Mouse (Mus musculus): ENCODE measurements around the gene Ston2.
"Not testable (repeated sequence)": the region's sequence is repeated elsewhere in the genome, so short reads cannot be mapped to it uniquely, and the experiment has no call there.

Gene Ston2

GRCm38 (mm10) chr12:91789801-91790200 is 1.6 kb upstream of the Ston2 start:
- DNase-seq: peak; percentile 60

- not testable (repeated sequence) for DNase-seq
Observed at GRCm38 (mm10) chr12:91788446-91788845, 259 bp upstream of the Ston2 start.

DNA sequence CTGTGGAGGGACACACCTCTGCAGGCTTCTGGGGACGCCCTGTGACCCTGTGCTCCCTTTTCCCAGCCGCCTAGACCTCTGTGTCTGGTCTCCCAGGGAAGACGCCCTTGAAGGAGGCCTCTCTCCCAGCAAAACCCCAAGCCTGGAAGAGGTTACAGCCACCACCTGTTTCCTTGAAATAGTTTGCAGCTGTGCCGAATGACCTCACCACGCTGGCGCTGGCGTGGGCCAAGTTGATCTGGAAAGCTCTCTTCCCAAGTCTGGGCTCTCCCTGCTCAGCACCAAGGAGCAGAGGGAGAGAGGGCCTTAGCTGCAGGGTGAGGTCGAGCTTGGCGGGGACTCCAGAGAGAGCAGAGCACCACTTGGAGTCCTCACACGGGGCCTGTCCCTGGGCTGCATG is 1.8 kb downstream of the Ston2 start:
- DNase-seq: no peak

DNA sequence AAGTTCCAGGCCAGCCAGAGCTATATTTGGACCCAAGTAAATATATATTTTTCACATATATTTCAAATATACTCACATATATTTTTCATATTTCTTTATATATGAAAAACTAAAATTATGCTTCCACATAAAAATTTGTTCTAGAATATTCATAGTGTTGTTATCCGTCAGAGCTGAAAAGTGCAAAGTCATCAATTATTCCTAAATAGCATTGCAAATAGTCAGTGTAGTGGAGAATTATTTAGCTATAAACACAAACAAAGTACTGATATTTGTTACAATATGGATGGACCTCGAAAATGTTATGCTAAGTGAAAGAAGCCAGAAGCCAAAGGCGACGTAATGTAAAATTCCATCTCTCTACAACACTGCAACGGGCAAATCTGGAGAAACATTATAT is 6.8 kb downstream of the Ston2 start:
- no peak for DNase-seq

DNA sequence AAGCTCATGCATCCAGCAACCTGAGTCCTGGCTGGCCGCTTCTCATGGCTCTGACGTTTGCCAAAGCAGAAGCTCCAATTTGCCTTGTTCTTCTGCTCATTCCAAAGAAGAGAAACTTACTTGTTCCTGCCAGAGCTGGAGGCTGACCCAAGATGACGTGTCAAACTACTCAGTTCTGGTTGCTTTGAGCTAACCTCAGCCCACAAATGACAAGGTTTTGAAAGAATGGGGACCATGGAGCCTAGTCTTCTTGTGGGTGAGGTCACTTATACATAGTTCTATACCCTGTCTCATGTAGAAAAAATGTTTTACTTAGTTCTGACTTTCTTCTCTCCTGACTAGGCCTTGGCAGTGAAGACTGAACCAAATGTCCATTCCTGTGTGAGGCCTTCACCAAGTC is 7.7 kb downstream of the Ston2 start:
- DNase-seq: no peak

DNA sequence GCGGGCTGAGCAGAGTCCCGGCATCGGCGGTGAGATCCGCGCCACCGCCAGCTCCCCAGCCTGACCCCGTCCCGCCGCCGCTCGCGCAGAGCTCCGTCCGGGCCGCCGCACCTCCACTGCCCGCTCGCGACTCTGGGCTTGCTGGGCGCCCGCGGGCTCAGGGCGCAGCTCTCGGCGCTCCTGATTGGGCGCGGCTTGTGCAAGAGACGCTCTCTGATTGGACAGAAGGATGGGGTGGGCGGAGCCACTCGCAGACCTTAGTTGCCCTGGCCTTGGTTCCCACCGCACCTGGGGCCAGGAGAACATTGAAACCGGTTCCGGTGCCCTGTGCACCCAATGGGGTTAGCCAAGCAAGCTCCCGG is 9.2 kb downstream of the Ston2 start:
- peak; percentile 80 for DNase-seq

- DNase-seq: peak; percentile 27
Observed at GRCm38 (mm10) chr12:91778211-91779003, 9.8 kb downstream of the Ston2 start.

- DNase-seq: no peak
Observed at GRCm38 (mm10) chr12:91776342-91776741, 11.8 kb downstream of the Ston2 start.

GRCm38 (mm10) chr12:91774811-91775284 is 13.3 kb downstream of the Ston2 start:
- DNase-seq: peak; percentile 53

- no peak for DNase-seq
Observed at GRCm38 (mm10) chr12:91768871-91769270, 19.3 kb downstream of the Ston2 start.

DNA sequence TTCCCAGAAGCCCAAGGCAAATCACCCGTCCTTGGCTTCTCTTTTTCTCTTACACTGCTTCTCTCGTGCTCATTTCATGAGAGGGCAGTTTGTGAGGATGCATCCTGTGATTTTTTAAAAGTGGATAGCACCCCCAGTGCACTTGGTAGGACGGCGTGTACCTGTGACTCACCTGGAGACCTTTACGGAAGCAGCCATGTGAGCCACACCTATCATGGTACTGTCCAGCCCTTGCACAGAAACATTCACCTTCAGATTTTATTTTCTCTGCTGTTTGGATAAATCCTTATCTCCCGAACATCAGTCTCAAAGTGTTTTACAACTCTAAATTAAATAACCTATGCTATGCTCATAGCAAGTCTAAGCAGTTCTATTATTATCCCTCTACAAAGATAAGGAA is 20.0 kb downstream of the Ston2 start:
- no peak for DNase-seq

DNA sequence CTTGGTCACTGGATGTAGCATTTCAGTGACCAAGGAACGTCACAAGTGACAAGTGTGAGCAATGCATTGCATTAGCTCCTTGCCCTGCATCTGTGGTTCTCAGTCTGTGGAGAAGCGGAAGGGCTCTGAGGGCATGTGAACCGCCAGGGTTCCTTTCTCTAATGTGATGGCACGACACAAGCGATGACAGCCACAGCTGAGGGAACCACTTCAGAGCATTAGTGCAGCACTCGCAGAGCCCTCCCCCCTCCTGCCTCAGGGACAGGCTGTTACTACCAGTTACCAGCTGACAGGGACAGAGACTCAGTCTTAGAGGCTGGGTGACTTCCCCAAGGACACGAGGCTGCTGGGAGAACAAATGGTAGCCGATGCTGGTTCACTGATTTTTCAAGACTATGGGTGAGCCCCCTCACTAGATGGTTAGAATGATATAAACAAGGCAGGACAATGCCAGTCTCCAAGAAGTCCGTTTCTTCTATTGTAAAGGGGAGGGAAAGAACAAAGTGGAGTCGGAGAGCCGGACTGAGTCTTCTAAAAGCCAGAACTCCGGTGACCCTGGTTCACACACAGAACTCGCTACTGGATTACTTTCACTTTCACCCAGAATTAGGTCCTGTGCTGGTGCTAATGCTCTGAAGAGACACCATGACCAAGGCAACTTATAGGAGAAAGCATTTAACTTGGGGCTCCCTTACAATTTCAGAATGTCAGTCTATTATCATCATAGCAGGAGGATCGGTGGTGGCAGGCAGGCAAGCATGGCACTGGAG is 21.7 kb downstream of the Ston2 start:
- DNase-seq: peak; percentile 87

- DNase-seq: no peak
Observed at GRCm38 (mm10) chr12:91765504-91765903, 22.7 kb downstream of the Ston2 start.

DNA sequence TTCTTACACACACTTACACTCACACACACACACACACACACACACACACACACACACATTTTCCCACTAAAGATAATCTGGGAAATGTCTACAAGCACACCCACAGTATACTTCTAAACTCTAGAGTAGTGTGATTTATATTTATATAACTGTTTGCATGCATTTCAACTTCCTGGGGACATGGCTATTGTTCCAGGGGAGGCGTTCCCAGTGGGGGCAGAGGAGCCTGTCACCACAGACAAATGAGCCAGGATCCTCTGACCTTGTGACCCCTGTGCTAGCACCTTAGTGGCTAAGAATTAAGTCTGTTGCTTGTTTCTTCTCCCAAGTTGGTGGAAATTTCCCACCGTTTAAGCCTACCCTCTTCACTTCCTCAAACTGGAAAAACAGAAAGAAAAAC is 23.1 kb downstream of the Ston2 start:
- DNase-seq: no peak

DNA sequence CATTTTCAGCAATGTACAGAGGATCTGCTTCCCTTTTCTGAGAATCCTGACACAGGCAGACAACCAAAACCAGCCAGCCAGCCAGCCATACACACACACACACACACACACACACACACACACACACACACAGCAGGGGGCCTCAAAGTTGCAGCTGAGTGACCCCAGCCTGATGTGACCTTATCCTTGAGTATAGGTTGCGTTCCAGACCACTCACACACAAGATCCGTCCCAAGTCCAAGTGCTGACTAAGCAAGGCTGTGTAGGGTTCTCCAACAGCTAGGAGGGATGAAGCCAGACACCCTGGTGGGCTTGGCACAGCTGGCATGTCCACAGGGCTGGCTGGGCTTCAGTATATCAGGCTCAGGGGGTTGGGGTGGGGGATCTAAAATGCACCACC is 23.7 kb downstream of the Ston2 start:
- DNase-seq: no peak

- DNase-seq: no peak
Observed at GRCm38 (mm10) chr12:91759836-91760235, 28.4 kb downstream of the Ston2 start.

- no peak for DNase-seq
Observed at GRCm38 (mm10) chr12:91757854-91758562, 30.2 kb downstream of the Ston2 start.

DNA sequence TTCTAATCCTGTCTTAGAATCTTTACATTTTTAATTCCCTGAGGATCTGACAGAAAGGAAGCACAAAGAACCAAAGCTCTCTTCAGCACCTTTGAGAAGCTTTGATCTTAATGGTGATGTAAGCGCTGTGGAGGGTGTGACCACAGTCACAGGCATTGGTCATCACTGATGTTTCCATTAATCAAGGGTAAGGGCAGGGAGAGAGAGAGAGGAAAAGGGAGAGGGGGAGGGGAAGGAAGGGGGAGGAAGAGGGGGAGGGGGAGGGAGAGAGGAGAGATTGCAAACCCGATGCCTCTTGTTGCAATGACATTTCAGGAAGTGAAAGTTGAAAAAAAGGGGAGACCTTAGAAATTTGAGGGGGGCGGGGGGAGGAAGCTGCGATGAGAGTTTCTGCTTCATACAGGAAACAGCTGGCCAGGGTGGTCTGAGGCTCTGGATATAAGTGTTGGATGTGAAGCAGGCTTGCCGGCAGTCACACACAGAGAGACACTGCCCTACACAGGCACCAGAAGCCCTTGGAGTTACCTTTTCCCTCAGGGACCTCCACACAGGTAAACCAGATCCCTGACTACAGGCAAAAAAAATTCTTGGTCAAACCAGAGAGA is 31.5 kb downstream of the Ston2 start:
- DNase-seq: peak; percentile 56

DNA sequence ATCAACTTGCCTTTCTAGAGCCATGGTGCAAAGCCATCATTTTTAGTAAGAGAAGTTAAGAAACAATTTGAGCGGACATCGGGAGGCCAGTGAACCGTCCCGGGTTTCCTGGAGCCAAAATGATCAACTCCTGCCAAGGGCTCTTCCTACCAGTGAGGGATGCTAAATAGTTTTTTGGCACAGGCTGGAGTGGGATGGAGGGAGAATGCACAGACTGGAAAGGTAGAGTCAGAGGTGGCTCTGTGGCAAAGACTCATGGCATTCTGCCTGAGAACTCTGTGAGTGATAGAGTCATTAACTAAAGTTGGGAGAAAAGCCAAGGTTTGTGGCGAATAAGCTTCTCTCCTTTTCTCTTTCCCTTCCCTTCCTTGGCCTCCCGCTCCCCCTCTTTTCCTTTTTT is 33.6 kb downstream of the Ston2 start:
- no peak for DNase-seq

DNA sequence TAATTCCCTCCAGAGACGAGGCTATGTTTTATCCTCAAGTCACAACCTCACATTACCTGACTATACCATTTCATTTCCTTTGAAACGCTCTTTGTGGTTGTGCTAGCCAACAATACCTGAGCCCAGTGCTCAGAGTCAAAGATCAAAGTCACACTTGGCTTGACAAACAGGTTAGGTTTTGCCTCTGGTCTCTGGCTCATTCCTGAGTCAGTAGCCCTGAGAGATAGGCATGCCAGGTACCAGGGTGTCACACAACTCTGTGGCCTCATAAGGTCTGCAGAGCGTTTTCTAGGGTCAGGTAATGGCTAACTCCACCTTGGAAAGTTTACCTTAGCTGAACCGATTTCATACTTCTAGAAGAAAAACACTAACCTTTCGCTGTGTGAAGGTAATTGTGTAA is 35.5 kb downstream of the Ston2 start:
- no peak for DNase-seq

- no peak for DNase-seq
Observed at GRCm38 (mm10) chr12:91751893-91752597, 36.1 kb downstream of the Ston2 start.

- DNase-seq: peak; percentile 68
Observed at GRCm38 (mm10) chr12:91749543-91750184, 38.5 kb downstream of the Ston2 start.
